Mouse (Mus musculus) lung, postnatal 0 days (tissue): ENCODE measurements at regions not wholly inside any gene's neighbourhood (a gene's known extent, or its start where the extent isn't known, plus 50 kb on each side); places are given as distances from the start of the nearest gene placed in this dataset.

Experiments used
- CTCF ChIP-seq: IDR thresholded peaks from 2 replicates; pipeline ENCODE4 v1.5.1; 2016; ENCODE audit warnings: antibody characterized with exemption, mild to moderate bottlenecking
- EP300 ChIP-seq: IDR thresholded peaks from 2 replicates; pipeline ENCODE4 v1.6.1; 2016; ENCODE audit warnings: antibody characterized with exemption, mild to moderate bottlenecking, control low read depth

- no peak for TF ChIP-seq CTCF
- no peak for TF ChIP-seq EP300
These were observed 190.0 kb downstream of the Hira start for GRCm38 (mm10) chr16:19066700-19067310.
